Mouse (Mus musculus) lung, adult 2 months (tissue): ENCODE results near the gene Gm49380. TPM values are rescaled to one million over a fixed set of nuclear protein-coding genes. Genes with fewer than 3 reads are reported as not detected.
A peak's percentile ranks its signal among the peaks of the same experiment; 100 is the strongest.

Source experiments
- DNase-seq: peaks from one replicate; pipeline ENCODE4 v3.0.0; 2022
- H3K4me1 ChIP-seq: fragments of 200-500 bp; 2 replicates; pipeline ENCODE4 v1.6.1; 2011; ENCODE audit warnings: low read length; ENCODE audit not compliant: control insufficient read depth, insufficient read depth
- H3K4me3 ChIP-seq: fragments of 200-500 bp; replicated peaks from 2 replicates; pipeline ENCODE3; 2011; ENCODE audit warnings: low read depth, mild to moderate bottlenecking, control low read depth, low read length; ENCODE audit errors: extremely low read depth
- CTCF ChIP-seq: fragments of 200-500 bp; IDR thresholded peaks from 2 replicates; pipeline ENCODE4 v1.5.1; 2011; ENCODE audit warnings: mild to moderate bottlenecking, low read length, control low read depth; ENCODE audit not compliant: insufficient read depth
- POLR2A ChIP-seq: fragments of 200-500 bp; IDR thresholded peaks from 2 replicates; pipeline ENCODE4 v1.6.1; 2011; ENCODE audit warnings: low read depth, mild to moderate bottlenecking, control low read depth, low read length, borderline replicate concordance; ENCODE audit errors: extremely low read depth
- WGBS: fragments of 180-500 bp; shearing (Covaris S2); methylation state at CpG from one replicate; pipeline ENCODE4 v1.1.7; 2018; 5-methylcytosine and 5-hydroxymethylcytosine counted together
- polyA plus RNA-seq: library from polyadenylated mRNA; depleted of rRNA; stranded (reverse); fragments of >200 nt; gene quantifications from 2 replicates; pipeline ENCODE4 v1.2.3, GENCODE M21; 2012

Gm49380 gene
- polyA plus RNA-seq, 1 experiment: not detected

- Histone ChIP-seq H3K4me3 (no peak overlapping the region), H3K4me1 (peaks cover 2% of the 10 kb centered on the region)
- 43% methylated on average over 11 of the region's 11 CpGs for whole genome bisulfite sequencing
- no peak for TF ChIP-seq CTCF
- 0 out of 2 replicates have a peak, but pooled peaks have one; percentile 35 for TF ChIP-seq POLR2A
- no peak for DNase-seq
Measured at GRCm38 (mm10) chr9:44071914-44072598, 41.2 kb downstream of the Gm49380 start.

- Histone ChIP-seq H3K4me1 (peaks cover 3% of the 10 kb centered on the region), H3K4me3 (no peak overlapping the region)
- no peak for TF ChIP-seq CTCF
- TF ChIP-seq POLR2A: no peak
- WGBS: 56% methylated on average over 8 of the region's 8 CpGs
- DNase-seq: no peak
Measured at GRCm38 (mm10) chr9:44070844-44071231, 42.5 kb downstream of the Gm49380 start.

GRCm38 (mm10) chr9:44070113-44070843 is 43.0 kb downstream of the Gm49380 start:
- Histone ChIP-seq H3K4me3 (no peak overlapping the region), H3K4me1 (peaks cover 3% of the 10 kb centered on the region)
- no peak for DNase-seq
- TF ChIP-seq POLR2A (no peak), CTCF (no peak)
- 68% methylated on average over 14 of the region's 14 CpGs for WGBS

- DNase-seq: no peak
- 37% methylated on average over 7 of the region's 7 CpGs for WGBS
- Histone ChIP-seq H3K4me1 (peaks cover 3% of the 10 kb centered on the region), H3K4me3 (no peak overlapping the region)
- TF ChIP-seq CTCF (no peak), POLR2A (no peak)
Measured at GRCm38 (mm10) chr9:44069252-44069651, 44.0 kb downstream of the Gm49380 start.

- WGBS: 87% methylated on average over 6 of the region's 6 CpGs
- TF ChIP-seq POLR2A: no peak
- no peak for TF ChIP-seq CTCF
- no peak for DNase-seq
- peaks cover 3% of the 10 kb centered on the region for H3K4me1 ChIP-seq
- H3K4me3 ChIP-seq: no peak overlapping the region
Measured at GRCm38 (mm10) chr9:44067960-44068330, 45.4 kb downstream of the Gm49380 start.

- peak overlapping the region; percentile 69 for H3K4me3 ChIP-seq
- DNase-seq: no peak
- peaks cover 3% of the 10 kb centered on the region for H3K4me1 ChIP-seq
- no peak for TF ChIP-seq CTCF
- 7% methylated on average over 15 of the region's 15 CpGs for WGBS
Measured at GRCm38 (mm10) chr9:44067241-44067959, 45.9 kb downstream of the Gm49380 start.

GRCm38 (mm10) chr9:44066785-44067225 is 46.5 kb downstream of the Gm49380 start, which contains the start of gene Usp2:
Gene Usp2, plus strand, starts transcription at chr9:44067021.
- Histone ChIP-seq H3K4me1 (peaks cover 3% of the 10 kb centered on the region), H3K4me3 (peak within 1 kb of the TSS; percentile 69)
- peak; percentile 100 for DNase-seq
- whole genome bisulfite sequencing: under 1% methylated on average over 38 of the region's 38 CpGs
- TF ChIP-seq CTCF (peak; percentile 41), POLR2A (0 out of 2 replicates have a peak, but pooled peaks have one; percentile 13)

GRCm38 (mm10) chr9:44065177-44065576 is 48.1 kb downstream of the Gm49380 start:
- TF ChIP-seq CTCF: no peak
- no peak for TF ChIP-seq POLR2A
- Histone ChIP-seq H3K4me1 (peaks cover 3% of the 10 kb centered on the region), H3K4me3 (no peak overlapping the region)
- 33% methylated on average over 1 of the region's 1 CpGs for WGBS
- no peak for DNase-seq

GRCm38 (mm10) chr9:44058606-44059005 is 54.7 kb downstream of the Gm49380 start:
- WGBS: 73% methylated on average over 6 of the region's 6 CpGs
- no peak for TF ChIP-seq POLR2A
- no peak for TF ChIP-seq CTCF
- no peaks in the 10 kb centered on the region for H3K4me1 ChIP-seq
- DNase-seq: no peak
- no peak overlapping the region for H3K4me3 ChIP-seq
